Mouse (Mus musculus): ENCODE results near the gene Snca.

- TF ChIP-seq CTCF (IDR thresholded peaks at IDR 0.05): no peak
- TF ChIP-seq EP300 (IDR thresholded peaks at IDR 0.05): no peak
These were observed 16.1 kb downstream of the Snca start for GRCm38 (mm10) chr6:60813516-60813915.
